Mouse (Mus musculus) cerebellum, adult 2 months (tissue): Measurements from ENCODE around the gene Gm21885.

ENCODE experiments used
- CTCF ChIP-seq: fragments of 200-500 bp; IDR thresholded peaks from 2 replicates; pipeline ENCODE4 v1.5.1; 2011; ENCODE audit warnings: low read depth, mild to moderate bottlenecking, control low read depth, low read length, moderate library complexity, borderline replicate concordance; ENCODE audit not compliant: insufficient read depth
- POLR2A ChIP-seq: fragments of 200-500 bp; IDR thresholded peaks from 2 replicates; pipeline ENCODE4 v1.6.1; 2011; ENCODE audit warnings: low read length, control low read depth, borderline replicate concordance; ENCODE audit not compliant: insufficient read depth

GRCm38 (mm10) chr11:94233405-94233804 is 48.3 kb upstream of the Gm21885 start:
- TF ChIP-seq CTCF (no peak), POLR2A (no peak)
